Mouse (Mus musculus) lung, postnatal 0 days (tissue): ENCODE measurements around the gene Lrrc75a. TPM values are rescaled to one million over a fixed set of nuclear protein-coding genes. Genes with fewer than 3 reads are reported as not detected.

Experiments used
- ATAC-seq: fragments of 200-750 bp; cut with Nextera tagmentation; 2 replicates; pipeline ENCODE4 v1.8.0; 2017; ENCODE audit warnings: moderate library complexity
- DNase-seq: peaks from one replicate; pipeline ENCODE4 v3.0.0-alpha.2; 2016; ENCODE audit warnings: low spot score
- H3K27ac ChIP-seq: fragments of 300-500 bp; sonication (generic); 2 replicates; pipeline ENCODE4 v1.5.1; 2014; ENCODE audit warnings: antibody characterized with exemption, mild to moderate bottlenecking, low read length, mixed read lengths
- H3K27me3 ChIP-seq: fragments of 300-500 bp; sonication (generic); replicated peaks from 2 replicates; pipeline ENCODE4 v1.6.1; 2014; ENCODE audit warnings: low read length, mixed read lengths; ENCODE audit not compliant: insufficient read depth
- H3K36me3 ChIP-seq: fragments of 300-500 bp; sonication (generic); 2 replicates; pipeline ENCODE4 v1.6.1; 2014; ENCODE audit warnings: low read length, mixed read lengths; ENCODE audit not compliant: insufficient read depth
- H3K4me1 ChIP-seq: fragments of 300-500 bp; sonication (generic); 2 replicates; pipeline ENCODE4 v1.6.1; 2014; ENCODE audit warnings: antibody characterized with exemption, low read depth, low read length, mixed read lengths; ENCODE audit not compliant: insufficient read depth
- H3K4me2 ChIP-seq: fragments of 300-500 bp; sonication (generic); replicated peaks from 2 replicates; pipeline ENCODE4 v1.6.1; 2014; ENCODE audit warnings: low read depth, mild to moderate bottlenecking, low read length, moderate library complexity, mixed read lengths
- H3K4me3 ChIP-seq: fragments of 300-500 bp; sonication (generic); 2 replicates; pipeline ENCODE4 v1.5.1; 2014; ENCODE audit warnings: low read depth, low read length
- H3K9ac ChIP-seq: fragments of 300-500 bp; sonication (generic); replicated peaks from 2 replicates; pipeline ENCODE4 v1.6.1; 2014; ENCODE audit warnings: low read depth, mild to moderate bottlenecking
- H3K9me3 ChIP-seq: fragments of 300-500 bp; sonication (generic); 2 replicates; pipeline ENCODE4 v1.6.1; 2016; ENCODE audit warnings: low read length, mixed read lengths
- CTCF ChIP-seq: IDR thresholded peaks from 2 replicates; pipeline ENCODE4 v1.5.1; 2016; ENCODE audit warnings: antibody characterized with exemption, mild to moderate bottlenecking
- EP300 ChIP-seq: IDR thresholded peaks from 2 replicates; pipeline ENCODE4 v1.6.1; 2016; ENCODE audit warnings: antibody characterized with exemption, mild to moderate bottlenecking, control low read depth
- WGBS: fragments of 180-500 bp; shearing (Covaris S2); extraction: QIAGEN DNeasy Blood & Tissue Kit; methylation state at CpG from one replicate; pipeline ENCODE4 v1.1.7; 2014; 5-methylcytosine and 5-hydroxymethylcytosine counted together
- polyA plus RNA-seq: library from polyadenylated mRNA; unstranded; fragments of >200 nt; fragmentation: Nextera tagmentation; extraction: Ambion mirVana; gene quantifications from 2 replicates; pipeline ENCODE4 v1.2.1, GENCODE M21; 2015

Gene Lrrc75a
- polyA plus RNA-seq, 1 experiment from 2014 or later, result 15.0 TPM

- H3K9ac ChIP-seq, result no peak overlapping the region
- H3K27me3 ChIP-seq, result no peaks in the 10 kb centered on the region
- DNase-seq, result peak; percentile 93
- H3K4me3 ChIP-seq, result no peak overlapping the region
- H3K9me3 ChIP-seq, result no peaks in the 10 kb centered on the region
- 37% methylated on average over 10 of the region's 10 CpGs for WGBS
- peak overlapping the region; percentile 62 for H3K27ac ChIP-seq
- no peak overlapping the region for H3K4me2 ChIP-seq
- peak; percentile 80 for TF ChIP-seq EP300
- TF ChIP-seq CTCF, result no peak
- peaks cover 10% of the 10 kb centered on the region; the same call in 1 of the 2 replicates for H3K4me1 ChIP-seq
- ATAC-seq, result peak; percentile 94
- no peaks in the 10 kb centered on the region; the same call in 1 of the 2 replicates for H3K36me3 ChIP-seq
Observed at GRCm38 (mm10) chr11:62624341-62625291, 23.7 kb downstream of the Lrrc75a start.

GRCm38 (mm10) chr11:62622850-62623249, 25.5 kb downstream of the Lrrc75a start:
- no peak overlapping the region for H3K4me2 ChIP-seq
- DNase-seq (no peak), ATAC-seq (no peak)
- no peak overlapping the region for H3K27ac ChIP-seq
- 66% methylated on average over 4 of the region's 4 CpGs for WGBS
- H3K4me3 ChIP-seq, result no peak overlapping the region
- H3K27me3 ChIP-seq, result no peaks in the 10 kb centered on the region
- peaks cover 7% of the 10 kb centered on the region; the same call in 1 of the 2 replicates for H3K4me1 ChIP-seq
- no peak overlapping the region for H3K9ac ChIP-seq
- no peaks in the 10 kb centered on the region; the same call in 1 of the 2 replicates for H3K36me3 ChIP-seq
- TF ChIP-seq CTCF, result no peak
- no peak for TF ChIP-seq EP300
- no peaks in the 10 kb centered on the region for H3K9me3 ChIP-seq

- no peak overlapping the region for H3K27ac ChIP-seq
- DNase-seq (no peak), ATAC-seq (no peak)
- H3K4me2 ChIP-seq, result no peak overlapping the region
- no peak overlapping the region for H3K4me3 ChIP-seq
- H3K27me3 ChIP-seq, result no peaks in the 10 kb centered on the region
- peaks cover 7% of the 10 kb centered on the region; the same call in 1 of the 2 replicates for H3K4me1 ChIP-seq
- no peaks in the 10 kb centered on the region; the same call in 1 of the 2 replicates for H3K36me3 ChIP-seq
- 0 out of 2 replicates have a peak, but pooled peaks have one; percentile 2 for TF ChIP-seq CTCF
- no peak for TF ChIP-seq EP300
- no peaks in the 10 kb centered on the region for H3K9me3 ChIP-seq
- H3K9ac ChIP-seq, result no peak overlapping the region
- whole genome bisulfite sequencing, result 83% methylated on average over 3 of the region's 4 CpGs
Observed at GRCm38 (mm10) chr11:62621586-62622283, 26.6 kb downstream of the Lrrc75a start.

GRCm38 (mm10) chr11:62621079-62621478, 27.2 kb downstream of the Lrrc75a start:
- Histone ChIP-seq H3K4me2 (no peak overlapping the region), H3K9me3 (no peaks in the 10 kb centered on the region), H3K27ac (no peak overlapping the region), H3K9ac (no peak overlapping the region), H3K27me3 (no peaks in the 10 kb centered on the region), H3K4me3 (no peak overlapping the region), H3K36me3 (no peaks in the 10 kb centered on the region; the same call in 1 of the 2 replicates), H3K4me1 (peaks cover 7% of the 10 kb centered on the region; the same call in 1 of the 2 replicates)
- ATAC-seq (no peak), DNase-seq (no peak)
- 89% methylated on average over 8 of the region's 8 CpGs for WGBS
- TF ChIP-seq EP300, result no peak
- TF ChIP-seq CTCF, result no peak

GRCm38 (mm10) chr11:62615456-62615855, 32.9 kb downstream of the Lrrc75a start:
- ATAC-seq (no peak), DNase-seq (no peak)
- Histone ChIP-seq H3K4me1 (no peaks in the 10 kb centered on the region), H3K9ac (no peak overlapping the region), H3K27ac (no peak overlapping the region), H3K36me3 (no peaks in the 10 kb centered on the region; the same call in 1 of the 2 replicates), H3K9me3 (no peaks in the 10 kb centered on the region), H3K4me2 (no peak overlapping the region), H3K27me3 (no peaks in the 10 kb centered on the region), H3K4me3 (no peak overlapping the region)
- TF ChIP-seq EP300 (no peak), CTCF (no peak)
- 88% methylated on average over 4 of the region's 4 CpGs for WGBS

- 84% methylated on average over 8 of the region's 8 CpGs for WGBS
- no peak for ATAC-seq
- no peaks in the 10 kb centered on the region for H3K27me3 ChIP-seq
Observed at GRCm38 (mm10) chr11:62614876-62615410, 33.4 kb downstream of the Lrrc75a start.

More at GRCm38 (mm10) chr11:62614876-62615410, 33.4 kb downstream of the Lrrc75a start:
- Histone ChIP-seq H3K27ac (no peak overlapping the region), H3K9me3 (no peaks in the 10 kb centered on the region), H3K4me2 (no peak overlapping the region), H3K4me1 (no peaks in the 10 kb centered on the region), H3K4me3 (no peak overlapping the region), H3K9ac (no peak overlapping the region), H3K36me3 (no peaks in the 10 kb centered on the region; the same call in 1 of the 2 replicates)
- no peak for DNase-seq
- no peak for TF ChIP-seq CTCF
- TF ChIP-seq EP300, result no peak
